Mouse (Mus musculus): ENCODE results near the gene Arhgef7. TPM values are rescaled to one million over a fixed set of nuclear protein-coding genes. Genes with fewer than 3 reads are reported as not detected.
"Not testable (repeated sequence)": the region's sequence is repeated elsewhere in the genome, so short reads cannot be mapped to it uniquely, and the experiment has no call there.

Arhgef7 gene
- total RNA-seq, 4 experiments from 2014 or later, result 103 to 127 (median 110) TPM

DNA sequence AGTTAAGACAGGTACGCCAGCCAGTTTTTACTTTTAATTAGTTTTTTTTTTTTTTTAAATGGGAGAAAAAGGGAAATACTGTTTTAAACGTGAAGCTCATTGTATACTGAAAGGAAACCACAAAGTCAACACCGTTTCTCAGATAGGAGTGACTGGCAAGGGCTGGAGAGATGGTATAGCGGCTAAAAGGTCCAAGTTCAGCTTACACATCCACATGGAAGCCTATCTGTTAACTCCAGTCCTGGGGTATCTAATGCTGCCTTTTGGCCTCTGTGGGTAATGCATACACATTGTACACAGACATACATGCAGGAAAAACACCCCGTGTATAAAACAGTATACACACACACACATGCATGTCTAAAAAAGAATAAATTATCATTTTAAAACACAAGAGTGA lies 104.4 kb downstream of the Arhgef7 start:
- DNase-seq (ENCODE audit: low spot score in 2 of 2), result no peak

DNA sequence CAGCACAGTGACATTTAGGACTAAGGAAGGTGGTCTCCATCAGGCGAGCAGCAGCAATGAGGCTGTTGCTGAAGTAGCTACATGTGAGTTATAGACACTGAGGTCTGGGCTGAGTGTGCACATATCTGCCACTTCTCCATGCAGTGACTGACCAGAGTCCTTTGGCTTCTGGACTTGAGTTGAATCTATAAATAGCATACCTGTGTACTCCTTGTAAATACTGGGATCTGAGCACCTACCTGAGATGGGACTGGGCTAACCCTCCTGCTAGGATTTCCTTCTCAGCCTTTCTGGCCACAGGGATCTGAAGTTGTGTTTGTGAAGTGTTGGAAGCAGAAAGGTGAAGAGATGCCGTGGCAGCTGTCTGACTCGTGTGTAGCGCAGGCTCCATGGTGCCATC lies 105.6 kb downstream of the Arhgef7 start:
- DNase-seq (ENCODE audit: low spot score in 2 of 2), result no peak

DNA sequence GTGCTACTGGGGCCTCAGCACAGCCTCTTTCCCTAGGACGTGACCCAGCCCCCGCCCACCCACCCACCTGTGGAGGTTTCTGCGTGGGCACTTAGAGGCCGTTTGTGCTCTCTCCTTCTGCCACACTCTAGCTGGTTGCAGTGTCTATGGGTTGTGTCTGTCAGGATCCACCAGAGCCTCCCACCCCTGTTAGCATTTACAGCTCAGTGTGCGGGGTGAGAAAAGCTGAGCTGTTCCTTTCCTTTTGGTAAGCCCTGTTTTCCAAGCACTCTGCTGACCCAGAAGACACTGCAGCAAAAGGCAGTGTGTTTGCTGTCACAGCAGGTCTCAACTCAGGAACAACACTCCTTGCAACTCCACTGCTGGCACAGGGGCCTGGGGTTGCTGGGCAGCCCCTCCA lies 106.7 kb downstream of the Arhgef7 start:
- no peak for DNase-seq (ENCODE audit: low spot score in 2 of 2)

DNA sequence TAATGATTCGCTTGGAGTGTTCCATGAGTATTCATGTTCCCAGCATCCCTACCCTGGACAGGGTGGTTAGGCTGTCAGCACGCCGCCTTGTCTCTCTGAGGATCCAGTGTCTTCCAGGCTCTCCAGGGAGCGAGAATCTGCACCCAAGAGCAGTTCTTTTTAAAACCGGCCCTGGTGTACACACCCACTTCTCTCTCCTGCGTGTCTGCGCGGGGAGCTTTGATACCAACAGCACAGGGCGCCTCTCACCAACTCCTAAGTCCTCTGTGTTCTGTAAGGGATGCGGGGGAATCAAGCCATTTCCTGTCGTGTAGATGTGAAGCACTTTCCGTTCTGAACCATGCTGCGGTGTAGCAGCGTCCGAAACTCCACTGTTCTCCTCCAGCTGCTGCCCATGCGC lies 107.2 kb downstream of the Arhgef7 start:
- DNase-seq (ENCODE audit: low spot score in 2 of 2), result no peak

DNA sequence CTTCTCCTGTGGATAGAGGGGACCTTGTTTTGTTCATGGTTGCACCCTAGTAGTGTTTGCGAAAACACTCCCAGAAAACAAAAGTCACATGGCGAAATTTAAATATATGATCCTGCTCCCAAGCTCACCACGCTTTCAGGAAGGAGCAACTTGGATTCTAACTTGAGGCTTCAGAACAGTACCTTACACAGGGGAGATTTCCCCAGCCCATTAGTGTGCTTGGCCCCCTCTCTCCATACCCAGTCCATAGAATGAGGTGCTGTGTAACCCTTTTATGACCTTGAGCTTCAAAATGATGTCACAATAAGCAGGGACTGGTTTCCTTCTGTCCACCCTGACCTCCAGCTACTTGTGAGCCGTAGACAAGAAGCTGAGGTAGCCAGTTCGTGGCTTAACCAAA lies 112.7 kb downstream of the Arhgef7 start, which contains the start of gene Tex29:
TSS of gene Tex29 (plus strand) at position 301 of the 400 bp plus-strand sequence.
- no peak for DNase-seq (ENCODE audit: low spot score in 2 of 2)

DNA sequence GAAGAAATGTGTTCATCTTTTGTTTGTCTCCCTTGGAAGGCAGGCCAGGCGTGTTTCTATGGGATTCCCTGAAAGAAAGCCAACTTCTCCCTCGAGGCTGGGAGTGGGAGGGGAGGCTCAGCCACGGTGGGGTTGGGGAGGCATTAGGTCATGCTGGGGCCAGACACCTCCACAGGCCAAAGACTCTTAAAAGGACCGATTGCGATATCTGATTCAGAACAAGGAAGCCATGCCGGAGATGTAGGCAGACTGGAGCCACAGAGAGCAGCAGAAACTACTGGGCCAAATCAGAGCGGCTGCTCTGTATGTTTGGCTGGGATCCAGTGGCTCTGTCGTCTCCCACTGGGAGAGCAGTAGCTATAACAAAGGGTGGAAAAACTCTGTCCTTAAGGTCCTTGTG lies 114.0 kb downstream of the Arhgef7 start:
- DNase-seq (ENCODE audit: low spot score in 2 of 2), result no peak

DNA sequence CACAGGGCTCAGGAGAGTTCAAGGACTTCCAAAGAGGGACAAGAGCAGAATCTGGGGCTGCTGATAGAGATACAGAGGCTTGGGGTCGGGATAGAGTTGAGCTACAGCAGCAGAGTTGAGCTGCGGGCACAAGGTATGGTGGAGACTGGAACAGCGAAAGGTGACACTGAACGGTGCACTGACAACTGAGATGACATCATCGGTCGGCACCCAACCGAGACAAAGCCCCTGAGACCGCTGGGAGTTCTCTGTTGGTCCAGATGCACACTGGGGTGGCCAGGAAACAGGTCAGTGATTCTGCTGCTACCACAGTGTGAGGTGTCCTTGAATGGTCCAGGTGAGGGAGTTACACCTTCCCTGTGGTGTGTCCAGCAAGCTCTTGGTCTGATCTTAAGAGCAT lies 115.2 kb downstream of the Arhgef7 start:
- no peak for DNase-seq (ENCODE audit: low spot score in 2 of 2)

DNA sequence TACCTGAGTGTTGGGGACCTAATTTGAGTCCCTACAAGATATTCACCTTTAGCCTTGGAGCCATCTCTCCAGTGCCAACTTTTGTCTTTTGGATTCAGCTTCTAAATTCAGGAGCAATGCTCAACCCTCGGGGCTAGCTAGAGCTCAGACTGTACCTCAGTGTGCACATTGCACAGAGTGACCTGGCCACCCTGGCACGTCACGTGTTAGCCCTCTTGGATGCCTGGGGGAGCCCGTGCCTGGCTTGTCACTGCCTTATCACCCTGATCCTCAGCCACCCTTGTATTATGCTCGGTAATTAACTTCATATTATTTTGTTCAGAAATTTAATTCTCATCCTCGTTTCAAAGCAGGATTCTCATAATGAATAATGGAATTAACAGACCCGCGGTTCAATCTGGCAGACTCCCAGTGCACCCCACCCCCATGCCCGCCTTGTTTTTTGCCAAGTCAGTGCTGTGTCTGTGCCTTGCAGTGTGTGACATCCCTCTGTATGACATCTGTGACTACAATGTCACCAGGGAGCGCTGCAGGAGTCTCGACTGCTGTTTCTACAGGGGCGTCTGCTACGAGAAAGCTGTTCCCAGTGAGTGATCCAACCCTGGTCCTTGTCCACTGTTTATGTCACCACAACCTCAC lies 116.3 kb downstream of the Arhgef7 start:
- DNase-seq (ENCODE audit: low spot score in 2 of 2), result peak in 1 of 2 experiments; percentile 51

DNA sequence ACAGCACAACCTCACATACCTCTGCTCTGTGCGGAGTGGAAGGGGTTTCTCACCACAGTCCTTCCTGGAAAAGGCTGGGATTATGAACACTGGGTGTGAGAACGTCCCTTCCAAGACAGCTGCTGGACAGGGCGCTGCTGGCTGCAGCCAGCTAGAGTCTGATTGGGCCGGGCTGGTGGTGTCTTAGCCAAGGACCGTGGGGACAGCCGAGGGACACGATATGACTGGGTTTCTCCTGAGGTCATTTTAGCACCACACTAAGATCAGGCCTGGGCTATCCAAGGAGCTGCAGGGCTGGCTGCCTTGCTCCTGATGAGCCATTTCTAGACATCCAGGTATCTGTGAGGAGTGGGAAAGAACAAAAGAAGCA lies 116.8 kb downstream of the Arhgef7 start:
- DNase-seq (ENCODE audit: low spot score in 2 of 2), result no peak

DNA sequence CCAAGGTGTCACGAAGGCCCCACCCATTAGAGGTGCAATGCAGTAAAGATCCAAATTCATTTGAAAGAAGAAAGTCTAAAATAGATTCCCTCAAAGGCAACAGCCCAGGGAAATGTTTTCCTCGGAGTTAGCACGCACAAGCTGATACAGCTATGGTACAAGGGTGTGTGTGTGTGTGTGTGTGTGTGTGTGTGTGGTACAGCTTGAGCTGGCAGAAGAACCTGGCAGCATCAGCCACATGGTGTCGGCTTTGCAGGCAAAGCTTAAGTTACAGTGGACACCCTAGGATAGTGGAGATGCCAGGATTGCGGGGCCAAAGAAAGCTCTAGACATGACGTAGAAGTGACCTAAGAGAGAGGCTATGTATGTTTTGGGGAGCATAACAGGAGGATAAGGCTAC lies 119.3 kb downstream of the Arhgef7 start:
- no peak for DNase-seq (ENCODE audit: low spot score in 2 of 2)

DNA sequence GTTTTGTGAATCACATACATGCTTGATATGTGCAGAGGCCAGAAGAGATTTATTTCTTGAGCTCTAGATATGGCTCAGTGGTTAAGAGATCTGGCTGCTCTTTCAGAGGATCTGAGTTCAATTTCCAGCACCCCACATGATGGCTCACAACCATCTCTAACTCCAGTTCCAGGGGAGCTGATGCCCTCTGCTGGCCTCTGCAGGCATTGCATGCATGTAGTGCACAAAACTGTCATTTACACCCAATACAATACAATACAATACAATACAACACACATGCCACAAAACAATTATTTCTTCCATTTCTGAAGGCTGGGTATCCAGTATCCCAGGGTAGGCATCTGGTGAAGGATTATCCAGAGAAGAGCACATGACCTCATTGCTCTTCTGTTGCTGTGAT lies 140.3 kb downstream of the Arhgef7 start:
- DNase-seq (ENCODE audit: low spot score in 2 of 2), result no peak

DNA sequence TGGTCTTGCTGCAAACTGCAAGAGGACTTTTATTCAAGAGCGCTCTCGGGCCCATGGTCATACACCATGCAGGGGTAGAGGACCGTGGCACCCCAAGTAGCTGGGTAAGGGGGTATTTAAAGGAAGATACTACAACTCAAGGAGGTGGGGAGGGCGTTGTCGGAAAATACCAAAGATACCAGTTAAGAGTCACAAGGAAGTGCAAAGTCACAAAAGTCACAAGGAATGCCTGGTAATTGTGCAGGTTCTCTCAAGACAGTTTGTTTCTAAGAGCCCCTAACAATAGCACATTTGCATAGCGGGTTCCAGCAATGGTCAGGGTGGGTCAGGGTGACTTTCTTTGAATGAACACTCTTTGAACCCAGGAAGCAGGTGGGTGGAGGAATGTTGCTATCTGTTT lies 146.7 kb downstream of the Arhgef7 start:
- not testable (repeated sequence) for DNase-seq (ENCODE audit: low spot score in 2 of 2)

DNA sequence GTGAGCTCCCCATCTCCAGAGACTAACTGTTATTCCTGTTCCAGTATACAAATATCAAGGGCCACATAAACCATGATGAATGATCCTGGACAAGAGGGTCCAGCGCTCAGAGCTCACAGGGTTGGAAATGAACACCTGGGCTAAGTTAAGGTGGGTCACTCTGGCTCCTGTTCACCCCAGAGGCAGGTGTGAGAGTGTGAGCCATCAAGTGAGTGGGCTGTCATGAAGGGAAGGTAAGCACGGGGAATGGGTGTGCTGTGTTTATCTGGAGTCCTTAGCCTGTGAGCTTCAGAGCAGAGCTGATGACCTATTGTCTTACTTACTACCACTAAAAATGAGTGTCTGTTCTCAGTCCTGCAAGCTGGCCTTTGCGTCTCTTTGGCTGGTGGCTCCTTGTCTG lies 157.1 kb downstream of the Arhgef7 start:
- DNase-seq (ENCODE audit: low spot score in 2 of 2), result no peak

Other genes starting within 250 kb of the Arhgef7 start
- gene Rab20, start 249.0 kb upstream of the Arhgef7 start, total RNA-seq (2022), result 1 to 10 TPM in 1 of 4 experiments, under 1 TPM in 2, not detected in 1; 0.31 to 2.8 (median 0.90) TPM
- gene Naxd, start 230.2 kb upstream of the Arhgef7 start, total RNA-seq (2022), result 10 to 100 TPM; 57.5 to 64.5 (median 63.5) TPM
- 10 to 100 TPM; 25.6 to 31.8 (median 27.4) TPM for gene Cars2, start 176.9 kb upstream of the Arhgef7 start, total RNA-seq (2022)
- 10 to 100 TPM; 35.7 to 43.2 (median 41.5) TPM for gene Ing1, start 172.2 kb upstream of the Arhgef7 start, total RNA-seq (2022)
- gene Ankrd10, start 92.0 kb upstream of the Arhgef7 start, total RNA-seq (2022), result 10 to 100 TPM; 51.0 to 76.2 (median 67.2) TPM
- not detected for gene 1700016D06Rik, start 26.7 kb upstream of the Arhgef7 start, total RNA-seq (2022)
- 1 to 10 TPM in 2 of 4 experiments, not detected in 2; 1.2 to 1.8 TPM for gene Tex29, start 112.8 kb downstream of the Arhgef7 start, total RNA-seq (2022)

All from layer of hippocampus, adult 8-10 months (tissue).